18 mouse cellular contexts compared by ENCODE assay signal in genomic region chr16:64524051-64524645, GRCm38 (mm10).
DNase-seq lines count a peak whose midpoint lies in the region; ATAC-seq and TF ChIP-seq lines count a peak whose summit lies in the region.
"Had no signal": no experiment of that assay in that cellular context is flagged by ENCODE, and none has a peak within 500 bp of the region (broad histone marks: within the 10 kb centered on the region; RNA-seq: fewer than 3 reads in every experiment).

No protein-coding gene starts in this region.

- H3K27ac ChIP-seq in forebrain, embryonic 12.5 days = no peak overlapping the region
- H3K27ac ChIP-seq in forebrain, embryonic 15.5 days (replicated peaks) = no peak overlapping the region
- no peak overlapping the region for H3K27ac ChIP-seq in hindbrain, embryonic 12.5 days
- no peak overlapping the region for H3K27ac ChIP-seq in hindbrain, postnatal 0 days
- no peak overlapping the region for H3K27ac ChIP-seq in neural tube, embryonic 12.5 days
- H3K27ac ChIP-seq: intestine, embryonic 15.5 days; layer of hippocampus, adult 2 months; liver, embryonic 12.5 days; lung, embryonic 15.5 days; macrophage had no signal

- no peak overlapping the region for H3K4me2 ChIP-seq in forebrain, embryonic 12.5 days
- H3K4me2 ChIP-seq in forebrain, embryonic 15.5 days (replicated peaks) = no peak overlapping the region
- H3K4me2 ChIP-seq in hindbrain, embryonic 12.5 days (replicated peaks) = no peak overlapping the region; the same call in 1 of the 2 replicates
- H3K4me2 ChIP-seq in hindbrain, postnatal 0 days (ENCODE audit: low read depth, low read length) = no peak overlapping the region
- H3K4me2 ChIP-seq in neural tube, embryonic 12.5 days (replicated peaks) = no peak overlapping the region
- H3K4me2 ChIP-seq: heart, embryonic 11.5 days; intestine, embryonic 15.5 days; liver, embryonic 12.5 days; lung, embryonic 15.5 days had no signal

- no peak for TF ChIP-seq CTCF in hindbrain, postnatal 0 days (IDR thresholded peaks at IDR 0.05; ENCODE audit: low read depth)

- DNase-seq in hindbrain, postnatal 0 days (ENCODE audit: low spot score) = peak; percentile 21
- no peak for DNase-seq in B cell, adult 2 months
- no peak for DNase-seq in adrenal gland, postnatal 25 days
- DNase-seq in heart, adult 18-20 months = no peak
- DNase-seq: adrenal gland, postnatal 10 days; cerebellum, adult 8-10 months; gastrocnemius, postnatal 36 days; right cerebral cortex, postnatal 25 days had no signal

- peak; percentile 72; the same call in 1 of the 2 replicates for ATAC-seq in forebrain, embryonic 12.5 days (ENCODE audit: low FRiP score)
- ATAC-seq in forebrain, embryonic 15.5 days (replicated peaks) = no peak
- peak; percentile 93 for ATAC-seq in hindbrain, embryonic 12.5 days (ENCODE audit: low FRiP score)
- ATAC-seq in hindbrain, postnatal 0 days = peak; percentile 72
- ATAC-seq in neural tube, embryonic 12.5 days (ENCODE audit: low FRiP score, low read depth) = peak; percentile 88
- ATAC-seq: intestine, embryonic 15.5 days; liver, embryonic 12.5 days had no signal

- H3K9me3 ChIP-seq in forebrain, embryonic 12.5 days = no peaks in the 10 kb centered on the region
- no peaks in the 10 kb centered on the region for H3K9me3 ChIP-seq in forebrain, embryonic 15.5 days
- no peaks in the 10 kb centered on the region for H3K9me3 ChIP-seq in hindbrain, embryonic 12.5 days (replicated peaks)
- no peaks in the 10 kb centered on the region for H3K9me3 ChIP-seq in hindbrain, postnatal 0 days (ENCODE audit: low read length)
- H3K9me3 ChIP-seq in neural tube, embryonic 12.5 days = no peaks in the 10 kb centered on the region
- H3K9me3 ChIP-seq: intestine, embryonic 15.5 days; liver, embryonic 12.5 days; lung, embryonic 15.5 days had no signal

- no peaks in the 10 kb centered on the region for H3K4me1 ChIP-seq in forebrain, embryonic 12.5 days
- H3K4me1 ChIP-seq in forebrain, embryonic 15.5 days = no peaks in the 10 kb centered on the region
- no peaks in the 10 kb centered on the region for H3K4me1 ChIP-seq in hindbrain, embryonic 12.5 days
- no peaks in the 10 kb centered on the region for H3K4me1 ChIP-seq in hindbrain, postnatal 0 days (ENCODE audit: insufficient read depth, low read length)
- no peaks in the 10 kb centered on the region; the same call in 1 of the 2 replicates for H3K4me1 ChIP-seq in neural tube, embryonic 12.5 days
- H3K4me1 ChIP-seq: intestine, embryonic 15.5 days; liver, embryonic 12.5 days; lung, embryonic 15.5 days had no signal

- no peak overlapping the region for H3K9ac ChIP-seq in forebrain, embryonic 12.5 days
- H3K9ac ChIP-seq in forebrain, embryonic 15.5 days (replicated peaks) = no peak overlapping the region
- no peak overlapping the region for H3K9ac ChIP-seq in hindbrain, embryonic 12.5 days
- H3K9ac ChIP-seq in hindbrain, postnatal 0 days (replicated peaks; ENCODE audit: low read length) = no peak overlapping the region
- H3K9ac ChIP-seq in neural tube, embryonic 12.5 days = no peak overlapping the region
- H3K9ac ChIP-seq: intestine, embryonic 15.5 days; liver, embryonic 12.5 days; lung, embryonic 15.5 days had no signal

- WGBS in forebrain, embryonic 12.5 days = 55% methylated on average over 5 of the region's 5 CpGs
- WGBS in forebrain, embryonic 15.5 days = 50% methylated on average over 5 of the region's 5 CpGs
- WGBS in hindbrain, embryonic 12.5 days = 39% methylated on average over 5 of the region's 5 CpGs
- WGBS in hindbrain, postnatal 0 days = 22% methylated on average over 5 of the region's 5 CpGs
- WGBS in neural tube, embryonic 12.5 days = 37% methylated on average over 5 of the region's 5 CpGs

- no peak overlapping the region for H3K4me3 ChIP-seq in forebrain, embryonic 12.5 days (replicated peaks)
- no peak overlapping the region for H3K4me3 ChIP-seq in forebrain, embryonic 15.5 days
- H3K4me3 ChIP-seq in hindbrain, embryonic 12.5 days = no peak overlapping the region
- no peak overlapping the region for H3K4me3 ChIP-seq in hindbrain, postnatal 0 days (ENCODE audit: low read length)
- no peak overlapping the region for H3K4me3 ChIP-seq in neural tube, embryonic 12.5 days
- H3K4me3 ChIP-seq: intestine, embryonic 15.5 days; layer of hippocampus, adult 2 months; liver, embryonic 12.5 days; lung, embryonic 15.5 days had no signal

- no peaks in the 10 kb centered on the region for H3K36me3 ChIP-seq in forebrain, embryonic 12.5 days (replicated peaks)
- no peaks in the 10 kb centered on the region for H3K36me3 ChIP-seq in forebrain, embryonic 15.5 days
- H3K36me3 ChIP-seq in hindbrain, embryonic 12.5 days = no peaks in the 10 kb centered on the region
- no peaks in the 10 kb centered on the region for H3K36me3 ChIP-seq in hindbrain, postnatal 0 days (ENCODE audit: insufficient read depth, low read length)
- H3K36me3 ChIP-seq in neural tube, embryonic 12.5 days = no peaks in the 10 kb centered on the region
- H3K36me3 ChIP-seq: intestine, embryonic 15.5 days; liver, embryonic 12.5 days; lung, embryonic 15.5 days had no signal

- H3K27me3 ChIP-seq in forebrain, embryonic 12.5 days = no peaks in the 10 kb centered on the region
- no peaks in the 10 kb centered on the region for H3K27me3 ChIP-seq in forebrain, embryonic 15.5 days
- H3K27me3 ChIP-seq in hindbrain, embryonic 12.5 days = no peaks in the 10 kb centered on the region
- H3K27me3 ChIP-seq in hindbrain, postnatal 0 days (ENCODE audit: insufficient read depth, low read length) = no peaks in the 10 kb centered on the region
- no peaks in the 10 kb centered on the region for H3K27me3 ChIP-seq in neural tube, embryonic 12.5 days (replicated peaks)
- H3K27me3 ChIP-seq: intestine, embryonic 15.5 days; liver, embryonic 12.5 days; lung, embryonic 15.5 days had no signal
